Mouse (Mus musculus) kidney, adult 18-20 months (tissue): ENCODE results near the gene Gpr61.
A peak's percentile ranks its signal among the peaks of the same experiment; 100 is the strongest.

Source experiments
- DNase-seq: peaks from one replicate; pipeline ENCODE4 v3.0.0; 2021

Gpr61 gene

GRCm38 (mm10) chr3:108154656-108155055, at the start of gene Gpr61:
Gene Gpr61, minus strand, starts transcription at chr3:108154882.
- no peak for DNase-seq

GRCm38 (mm10) chr3:108204470-108204869, 49.8 kb upstream of the Gpr61 start:
- DNase-seq = no peak

GRCm38 (mm10) chr3:108203621-108204325, 49.1 kb upstream of the Gpr61 start:
- DNase-seq = peak; percentile 89

- DNase-seq = no peak
Measured at GRCm38 (mm10) chr3:108203212-108203611, 48.5 kb upstream of the Gpr61 start.

GRCm38 (mm10) chr3:108202506-108202905, 47.8 kb upstream of the Gpr61 start:
- no peak for DNase-seq

- peak; percentile 97 for DNase-seq
Measured at GRCm38 (mm10) chr3:108200329-108201323, 45.9 kb upstream of the Gpr61 start, which contains the start of gene Cyb561d1. Gene Cyb561d1, minus strand, starts transcription at chr3:108201212.

- no peak for DNase-seq
Measured at GRCm38 (mm10) chr3:108199231-108199630, 44.5 kb upstream of the Gpr61 start.

GRCm38 (mm10) chr3:108197066-108197497, 42.4 kb upstream of the Gpr61 start:
- no peak for DNase-seq

- DNase-seq = no peak
Measured at GRCm38 (mm10) chr3:108195941-108196590, 41.4 kb upstream of the Gpr61 start.

- DNase-seq = no peak
Measured at GRCm38 (mm10) chr3:108195287-108195686, 40.6 kb upstream of the Gpr61 start.

GRCm38 (mm10) chr3:108193686-108194085, 39.0 kb upstream of the Gpr61 start:
- DNase-seq = no peak

GRCm38 (mm10) chr3:108189897-108190296, 35.2 kb upstream of the Gpr61 start:
- DNase-seq = no peak

- DNase-seq = no peak
Measured at GRCm38 (mm10) chr3:108188716-108189490, 34.2 kb upstream of the Gpr61 start.

- no peak for DNase-seq
Measured at GRCm38 (mm10) chr3:108187111-108187795, 32.6 kb upstream of the Gpr61 start.

- DNase-seq = peak; percentile 71
Measured at GRCm38 (mm10) chr3:108186098-108187047, 31.7 kb upstream of the Gpr61 start, which contains the start of gene Amigo1. Gene Amigo1, plus strand, starts transcription at chr3:108186335.

- DNase-seq = no peak
Measured at GRCm38 (mm10) chr3:108185460-108186097, 30.9 kb upstream of the Gpr61 start.

- no peak for DNase-seq
Measured at GRCm38 (mm10) chr3:108184742-108185141, 30.1 kb upstream of the Gpr61 start.

- no peak for DNase-seq
Measured at GRCm38 (mm10) chr3:108180514-108180913, 25.8 kb upstream of the Gpr61 start.

GRCm38 (mm10) chr3:108178756-108179715, 24.4 kb upstream of the Gpr61 start:
- no peak for DNase-seq
